ENCODE assay signal across 14 mouse cellular contexts in the genomic region with DNA sequence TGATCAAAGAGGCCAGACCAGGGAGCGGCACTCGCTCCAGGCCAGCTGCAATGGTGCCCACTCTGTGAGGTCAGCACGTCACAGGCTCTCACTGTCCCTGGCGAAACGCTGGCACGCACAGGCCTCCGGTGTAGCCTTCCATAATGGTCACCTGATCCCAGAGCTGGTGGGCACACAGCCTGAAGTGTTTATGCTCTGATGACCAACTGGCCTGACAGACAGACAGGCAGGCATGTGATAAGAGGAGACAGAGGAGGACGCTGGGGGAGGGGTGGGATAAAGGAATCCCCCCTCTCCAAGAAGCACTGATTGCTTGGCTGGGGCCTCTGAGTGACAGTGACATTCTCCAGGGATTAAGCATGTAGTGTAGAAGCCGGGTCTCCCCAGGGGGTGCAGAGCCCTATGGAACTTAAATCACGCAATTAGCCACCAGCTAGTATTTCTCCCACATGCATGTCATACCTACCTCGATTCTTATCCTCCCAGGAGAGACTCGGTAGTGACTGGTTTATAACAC. TPM values are rescaled to one million over a fixed set of nuclear protein-coding genes. Genes with fewer than 3 reads are reported as not detected.
DNase-seq lines count a peak whose midpoint lies in the region; ATAC-seq lines count a peak whose summit lies in the region.
"Had no signal": no experiment of that assay in that cellular context is flagged by ENCODE, and none has a peak within 500 bp of the region (broad histone marks: within the 10 kb centered on the region; RNA-seq: fewer than 3 reads in every experiment).

No protein-coding gene starts in this region.

- no peak overlapping the region for H3K9ac ChIP-seq in forebrain, embryonic 12.5 days
- peak overlapping the region; percentile 59 for H3K9ac ChIP-seq in heart, embryonic 14.5 days (ENCODE audit: low read length)
- no peak overlapping the region for H3K9ac ChIP-seq in midbrain, embryonic 13.5 days (replicated peaks)
- H3K9ac ChIP-seq: embryonic facial prominence, embryonic 13.5 days; intestine, embryonic 15.5 days; liver, embryonic 14.5 days had no signal

- ATAC-seq in forebrain, embryonic 12.5 days (ENCODE audit: low FRiP score), result no peak
- ATAC-seq in heart, embryonic 14.5 days (ENCODE audit: insufficient number of reproducible peaks, insufficient read depth, low FRiP score, low read depth), result peak; percentile 66
- ATAC-seq in midbrain, embryonic 13.5 days, result peak; percentile 53; the same call in 1 of the 2 replicates
- ATAC-seq: intestine, embryonic 15.5 days had no signal

- no peak overlapping the region for H3K4me3 ChIP-seq in forebrain, embryonic 10.5 days
- H3K4me3 ChIP-seq in forebrain, embryonic 12.5 days (replicated peaks), result no peak overlapping the region
- H3K4me3 ChIP-seq in heart, embryonic 14.5 days (ENCODE audit: control insufficient read depth in 1 of 2, insufficient read depth in 1 of 2, low read depth in 1 of 2, low read length in 2 of 2), result no peak overlapping the region
- no peak overlapping the region for H3K4me3 ChIP-seq in midbrain, embryonic 13.5 days (replicated peaks)
- H3K4me3 ChIP-seq: embryonic facial prominence, embryonic 13.5 days; intestine, embryonic 15.5 days; megakaryocyte, embryonic 14.5 days had no signal

- peak overlapping the region; percentile 42; the same call in 1 of the 2 replicates for H3K27ac ChIP-seq in forebrain, embryonic 10.5 days
- no peak overlapping the region for H3K27ac ChIP-seq in forebrain, embryonic 12.5 days
- H3K27ac ChIP-seq in heart, embryonic 14.5 days (replicated peaks in 1 of 2; ENCODE audit: control insufficient read depth in 1 of 2, insufficient read depth in 1 of 2, low read depth in 2 of 2, low read length in 2 of 2), result peak overlapping the region; percentile 86 to 94
- no peak overlapping the region for H3K27ac ChIP-seq in midbrain, embryonic 13.5 days
- H3K27ac ChIP-seq: embryonic facial prominence, embryonic 13.5 days; intestine, embryonic 15.5 days; liver, embryonic 14.5 days had no signal

- no peaks in the 10 kb centered on the region for H3K36me3 ChIP-seq in forebrain, embryonic 10.5 days (replicated peaks)
- no peaks in the 10 kb centered on the region for H3K36me3 ChIP-seq in forebrain, embryonic 12.5 days (replicated peaks)
- H3K36me3 ChIP-seq in heart, embryonic 14.5 days (ENCODE audit: control insufficient read depth, insufficient read depth, low read length), result no peaks in the 10 kb centered on the region
- no peaks in the 10 kb centered on the region for H3K36me3 ChIP-seq in midbrain, embryonic 13.5 days
- H3K36me3 ChIP-seq: embryonic facial prominence, embryonic 13.5 days; intestine, embryonic 15.5 days had no signal

- H3K9me3 ChIP-seq in forebrain, embryonic 10.5 days, result no peaks in the 10 kb centered on the region
- H3K9me3 ChIP-seq in forebrain, embryonic 12.5 days, result no peaks in the 10 kb centered on the region
- no peaks in the 10 kb centered on the region for H3K9me3 ChIP-seq in heart, embryonic 14.5 days (ENCODE audit: control insufficient read depth, low read length)
- no peaks in the 10 kb centered on the region for H3K9me3 ChIP-seq in midbrain, embryonic 13.5 days
- H3K9me3 ChIP-seq: embryonic facial prominence, embryonic 13.5 days; intestine, embryonic 15.5 days; megakaryocyte, embryonic 14.5 days had no signal

- no peak overlapping the region for H3K4me2 ChIP-seq in forebrain, embryonic 12.5 days
- H3K4me2 ChIP-seq in heart, embryonic 14.5 days (ENCODE audit: low read length), result peak overlapping the region; percentile 42
- H3K4me2 ChIP-seq in midbrain, embryonic 13.5 days (replicated peaks), result no peak overlapping the region
- H3K4me2 ChIP-seq: embryonic facial prominence, embryonic 13.5 days; intestine, embryonic 15.5 days had no signal

- H3K4me1 ChIP-seq in forebrain, embryonic 10.5 days, result peaks cover 28% of the 10 kb centered on the region
- peaks cover 17% of the 10 kb centered on the region for H3K4me1 ChIP-seq in forebrain, embryonic 12.5 days
- H3K4me1 ChIP-seq in heart, embryonic 14.5 days (ENCODE audit: control insufficient read depth in 2 of 2, insufficient read depth in 2 of 2, low read length in 2 of 2), result peaks cover 34 to 45% of the 10 kb centered on the region in 2 experiments
- peaks cover 17% of the 10 kb centered on the region for H3K4me1 ChIP-seq in midbrain, embryonic 13.5 days (replicated peaks)
- H3K4me1 ChIP-seq: intestine, embryonic 15.5 days had no signal

- no peak for DNase-seq in forebrain, embryonic 10.5 days (ENCODE audit: extremely low spot score, low spot score)
- peak; percentile 80 for DNase-seq in gastrocnemius, adult 8-10 months (ENCODE audit: low spot score in 2 of 2)
- no peak for DNase-seq in left cerebral cortex, postnatal 10 days (ENCODE audit: extremely low spot score in 1 of 2, low spot score in 2 of 2)
- DNase-seq in adrenal gland, postnatal 25 days, result no peak
- no peak for DNase-seq in yolk sac, embryonic 10.5 days (ENCODE audit: low spot score)
- DNase-seq: adrenal gland, adult 2 months; thymus, postnatal 14 days had no signal

- intact Hi-C loops in left cerebral cortex, postnatal 10 days (cut with DNase I), result no loop called here

- H3K27me3 ChIP-seq in forebrain, embryonic 10.5 days (ENCODE audit: poor library complexity, severe bottlenecking), result peaks cover 64% of the 10 kb centered on the region
- H3K27me3 ChIP-seq in forebrain, embryonic 12.5 days, result peaks cover 32% of the 10 kb centered on the region
- H3K27me3 ChIP-seq in heart, embryonic 14.5 days (ENCODE audit: control insufficient read depth, insufficient read depth, low read length), result 0 out of 2 replicates have a peak, but pooled peaks cover 4% of the 10 kb centered on the region
- H3K27me3 ChIP-seq in midbrain, embryonic 13.5 days, result peaks cover 42% of the 10 kb centered on the region

- WGBS in forebrain, embryonic 10.5 days, result 33% methylated on average over 12 of the region's 12 CpGs
- 30% methylated on average over 12 of the region's 12 CpGs for WGBS in forebrain, embryonic 12.5 days
- WGBS in heart, embryonic 14.5 days, result 12% methylated on average over 12 of the region's 12 CpGs
- WGBS in midbrain, embryonic 13.5 days, result 23% methylated on average over 12 of the region's 12 CpGs

RNA-seq across cellular contexts. Expression of a gene that starts 6.4 kb away (rescaled TPM):
- polyA plus RNA-seq in forebrain, embryonic 10.5 days (2016; fragmentation: Nextera tagmentation; extraction: Ambion mirVana), result 0.97 and 1.6 TPM in 2 replicates
- polyA plus RNA-seq in forebrain, embryonic 12.5 days (2016; fragmentation: Nextera tagmentation; extraction: Ambion mirVana), result 4.6 and 7.2 TPM in 2 replicates
- total RNA-seq in gastrocnemius, adult 8-10 months (2022), result 10 to 100 TPM; 70.2 to 89.8 (median 84.0) TPM
- polyA plus RNA-seq in heart, embryonic 14.5 days (2014; fragmentation: Nextera tagmentation; extraction: Ambion mirVana), result 52.0 and 55.2 TPM in 2 replicates
- 0.84 and 1.4 TPM in 2 replicates for polyA plus RNA-seq in midbrain, embryonic 13.5 days (2015; fragmentation: Nextera tagmentation; extraction: Ambion mirVana)
- 1 to 10 TPM; 1.9 to 2.4 TPM for total RNA-seq in left cerebral cortex, postnatal 10 days (2021)
- 2.2 and 2.6 TPM in 2 replicates for total RNA-seq in adrenal gland, postnatal 25 days (2021)

Comparison
In these comparisons a context has a peak if more than half of its experiments do, and no peak if none do; other contexts are left out.
1. H3K27ac ChIP-seq: peak in forebrain, embryonic 10.5 days (single experiment) and heart, embryonic 14.5 days (2 of 2); none in forebrain, embryonic 12.5 days (single experiment) and midbrain, embryonic 13.5 days (single experiment).
2. DNase-seq: peak in gastrocnemius, adult 8-10 months (2 of 2); none in forebrain, embryonic 10.5 days (single experiment), left cerebral cortex, postnatal 10 days (0 of 2), adrenal gland, postnatal 25 days (single experiment) and yolk sac, embryonic 10.5 days (single experiment).